Mouse (Mus musculus): ENCODE measurements around the gene Arsg. TPM values are rescaled to one million over a fixed set of nuclear protein-coding genes. Genes with fewer than 3 reads are reported as not detected.
A peak's percentile ranks its signal among the peaks of the same experiment; 100 is the strongest.

Gene Arsg
- total RNA-seq (2014; rRNA removed; ENCODE audit: low replicate concordance): 4.3 and 5.9 TPM in 2 replicates
- polyA plus RNA-seq (2015; fragmentation: Nextera tagmentation; extraction: Ambion mirVana): 3.8 and 4.3 TPM in 2 replicates

GRCm38 (mm10) chr11:109473171-109474085, at the start of gene Arsg, which contains the start of gene Slc16a6:
Gene Arsg, plus strand, starts transcription at chr11:109473374.
Gene Slc16a6, minus strand, starts transcription at chr11:109473598.
- Histone ChIP-seq H3K27ac (ENCODE audit: low read depth) (peak within 1 kb of the TSS; percentile 88), H3K36me3 (replicated peaks; ENCODE audit: control insufficient read depth, insufficient read depth, low read length) (no peaks in the 10 kb centered on the region), H3K4me3 (ENCODE audit: low read depth, low read length) (peak within 1 kb of the TSS; percentile 86), H3K9me3 (replicated peaks; ENCODE audit: control insufficient read depth, low read length) (no peaks in the 10 kb centered on the region), H3K4me2 (ENCODE audit: low read depth, low read length) (peak within 1 kb of the TSS; percentile 98), H3K9ac (replicated peaks; ENCODE audit: low read depth, low read length) (peak within 1 kb of the TSS; percentile 83), H3K27me3 (ENCODE audit: control insufficient read depth, insufficient read depth, low read length) (0 out of 2 replicates have a peak, but pooled peaks cover 8% of the 10 kb centered on the region), H3K4me1 (ENCODE audit: control insufficient read depth, insufficient read depth) (0 out of 2 replicates have a peak, but pooled peaks cover 3% of the 10 kb centered on the region)
- TF ChIP-seq EP300 (IDR thresholded peaks at IDR 0.05; ENCODE audit: low read depth) (no peak), CTCF (IDR thresholded peaks at IDR 0.05; ENCODE audit: low read depth) (no peak)
- under 1% methylated on average over 90 of the region's 111 CpGs for WGBS
- peak; percentile 77 for DNase-seq (ENCODE audit: low spot score)
- peak; percentile 82 for ATAC-seq (ENCODE audit: insufficient read depth, low read depth)

GRCm38 (mm10) chr11:109425392-109426271, 47.5 kb upstream of the Arsg start, which contains the start of gene Amz2:
Gene Amz2, plus strand, starts transcription at chr11:109425946.
- H3K9ac ChIP-seq (replicated peaks; ENCODE audit: low read depth, low read length): peak within 1 kb of the TSS; percentile 63
- H3K27ac ChIP-seq (ENCODE audit: low read depth): peak within 1 kb of the TSS; percentile 90
- no peak for TF ChIP-seq EP300 (IDR thresholded peaks at IDR 0.05; ENCODE audit: low read depth)
- TF ChIP-seq CTCF (IDR thresholded peaks at IDR 0.05; ENCODE audit: low read depth): peak; percentile 78
- peaks cover 3% of the 10 kb centered on the region; the same call in 1 of the 2 replicates for H3K4me1 ChIP-seq (ENCODE audit: control insufficient read depth, insufficient read depth)
- peak within 1 kb of the TSS; percentile 72 for H3K4me2 ChIP-seq (ENCODE audit: low read depth, low read length)
- ATAC-seq (ENCODE audit: insufficient read depth, low read depth) (peak; percentile 96), DNase-seq (ENCODE audit: low spot score) (peak; percentile 99)
- WGBS: 1% methylated on average over 65 of the region's 65 CpGs
- H3K27me3 ChIP-seq (ENCODE audit: control insufficient read depth, insufficient read depth, low read length): no peaks in the 10 kb centered on the region
- H3K4me3 ChIP-seq (ENCODE audit: low read depth, low read length): peak within 1 kb of the TSS; percentile 71
- peaks cover 5% of the 10 kb centered on the region; the same call in 1 of the 2 replicates for H3K9me3 ChIP-seq (replicated peaks; ENCODE audit: control insufficient read depth, low read length)
- peaks cover 19% of the 10 kb centered on the region for H3K36me3 ChIP-seq (replicated peaks; ENCODE audit: control insufficient read depth, insufficient read depth, low read length)

DNA sequence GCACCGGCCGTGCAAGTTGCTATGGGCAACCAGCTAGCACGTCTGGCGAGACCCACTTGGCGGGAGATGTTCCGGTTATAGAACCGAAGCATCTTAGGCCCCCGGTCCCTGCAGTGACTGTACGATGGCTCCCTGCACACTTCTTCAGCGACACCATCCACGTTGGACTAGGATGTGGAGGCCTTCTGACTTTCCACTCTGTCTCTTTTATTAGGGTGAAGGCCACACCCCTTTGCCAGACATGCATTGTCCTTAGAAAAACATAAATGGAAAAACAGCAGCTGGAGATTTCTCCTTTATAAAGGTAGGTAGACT, 46.9 kb upstream of the Arsg start:
- no peak; the same call in 1 of the 2 replicates for ATAC-seq (ENCODE audit: insufficient read depth, low read depth)
- TF ChIP-seq EP300 (IDR thresholded peaks at IDR 0.05; ENCODE audit: low read depth) (no peak), CTCF (IDR thresholded peaks at IDR 0.05; ENCODE audit: low read depth) (no peak)
- under 1% methylated on average over 11 of the region's 11 CpGs for whole genome bisulfite sequencing

DNA sequence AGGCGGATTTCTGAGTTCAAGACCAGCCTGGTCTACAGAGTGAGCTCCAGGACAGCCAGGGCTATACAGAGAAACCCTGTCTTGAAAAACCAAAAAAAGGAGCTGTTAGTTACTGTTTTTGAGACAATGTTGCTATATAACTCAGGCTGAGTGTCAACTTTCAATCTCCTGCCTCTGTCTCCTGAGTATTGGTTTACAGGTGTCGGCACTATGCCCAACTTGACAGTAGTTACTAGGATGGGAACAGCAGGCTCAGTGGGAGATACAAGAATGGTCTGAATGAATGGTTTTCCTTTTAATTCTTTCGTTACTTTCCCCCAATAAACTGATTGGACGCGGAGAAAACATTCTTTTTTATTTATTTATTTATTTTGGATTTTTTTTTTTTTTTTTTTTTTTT, 45.8 kb upstream of the Arsg start:
- H3K4me2 ChIP-seq (ENCODE audit: low read depth, low read length): no peak overlapping the region
- no peak overlapping the region for H3K9ac ChIP-seq (replicated peaks; ENCODE audit: low read depth, low read length)
- H3K36me3 ChIP-seq (replicated peaks; ENCODE audit: control insufficient read depth, insufficient read depth, low read length): peaks cover 23% of the 10 kb centered on the region
- no peaks in the 10 kb centered on the region for H3K27me3 ChIP-seq (ENCODE audit: control insufficient read depth, insufficient read depth, low read length)
- no peak overlapping the region for H3K4me3 ChIP-seq (ENCODE audit: low read depth, low read length)
- peaks cover 3% of the 10 kb centered on the region; the same call in 1 of the 2 replicates for H3K4me1 ChIP-seq (ENCODE audit: control insufficient read depth, insufficient read depth)
- no peak for TF ChIP-seq CTCF (IDR thresholded peaks at IDR 0.05; ENCODE audit: low read depth)
- no peak for TF ChIP-seq EP300 (IDR thresholded peaks at IDR 0.05; ENCODE audit: low read depth)
- H3K27ac ChIP-seq (ENCODE audit: low read depth): no peak overlapping the region
- WGBS: 95% methylated on average over 5 of the region's 5 CpGs
- H3K9me3 ChIP-seq (replicated peaks; ENCODE audit: control insufficient read depth, low read length): peaks cover under 1% of the 10 kb centered on the region; the same call in 1 of the 2 replicates
- no peak for ATAC-seq (ENCODE audit: insufficient read depth, low read depth)
- no peak for DNase-seq (ENCODE audit: low spot score)

More for the DNA sequence above, 46.9 kb upstream of the Arsg start:
- H3K9me3 ChIP-seq (replicated peaks; ENCODE audit: control insufficient read depth, low read length): peaks cover 5% of the 10 kb centered on the region; the same call in 1 of the 2 replicates
- H3K4me3 ChIP-seq (ENCODE audit: low read depth, low read length): peak overlapping the region; percentile 71
- peak overlapping the region; percentile 90 for H3K27ac ChIP-seq (ENCODE audit: low read depth)
- no peaks in the 10 kb centered on the region for H3K27me3 ChIP-seq (ENCODE audit: control insufficient read depth, insufficient read depth, low read length)
- DNase-seq (ENCODE audit: low spot score): no peak
- peak overlapping the region; percentile 63 for H3K9ac ChIP-seq (replicated peaks; ENCODE audit: low read depth, low read length)
- H3K4me1 ChIP-seq (ENCODE audit: control insufficient read depth, insufficient read depth): peaks cover 3% of the 10 kb centered on the region; the same call in 1 of the 2 replicates
- H3K4me2 ChIP-seq (ENCODE audit: low read depth, low read length): peak overlapping the region; percentile 72
- H3K36me3 ChIP-seq (replicated peaks; ENCODE audit: control insufficient read depth, insufficient read depth, low read length): peaks cover 23% of the 10 kb centered on the region
